Mouse (Mus musculus) left cerebral cortex, postnatal 10 days (tissue): ENCODE measurements around the gene Cyp4f18. TPM values are rescaled to one million over a fixed set of nuclear protein-coding genes. Genes with fewer than 3 reads are reported as not detected.
"Not testable (repeated sequence)": the region's sequence is repeated elsewhere in the genome, so short reads cannot be mapped to it uniquely, and the experiment has no call there.

Experiments
- DNase-seq, 2 experiments: peaks; one replicate each; pipeline ENCODE4 v3.0.0; 2021 to 2022; ENCODE audit warnings: low spot score in 2 of 2, mixed read lengths in 1 of 2; ENCODE audit errors: extremely low spot score in 1 of 2
- intact Hi-C: fragments of 180-260 bp; cut with DNase I; formaldehyde crosslinking; loops from one replicate; pipeline ENCODE4 v1.15.1; 2025
- total RNA-seq, 2 experiments: library from RNA; stranded (reverse); gene quantifications; 2 replicates each; pipeline ENCODE4 v1.2.3; 2021

Gene Cyp4f18
- total RNA-seq: not detected

DNA sequence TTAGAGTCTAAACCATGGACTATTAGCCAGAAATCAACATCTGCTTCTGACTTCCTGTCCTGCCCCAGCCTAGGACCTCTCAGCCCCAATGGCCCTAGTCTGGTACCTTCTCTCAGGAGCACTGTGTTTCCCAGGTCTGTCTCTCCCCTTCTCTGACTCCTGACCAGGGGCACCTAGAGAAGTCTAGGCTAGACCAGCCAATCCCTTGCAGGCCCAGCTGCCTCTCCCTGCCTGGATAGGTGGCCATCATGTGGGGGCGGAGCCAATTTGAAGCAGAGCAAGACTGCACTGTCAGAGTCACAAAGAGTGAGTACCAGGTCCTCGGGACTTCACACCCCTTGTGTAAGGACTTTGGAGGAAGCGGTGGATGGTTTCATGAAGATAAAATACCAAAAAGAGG, at the start of gene Cyp4f18:
Cyp4f18 (minus strand) TSS at position 154 of the 400 bp plus-strand sequence.
- no peak for DNase-seq
- intact Hi-C loops: loop anchor here (5.0 kb wide), 1 partner anchor 88 kb away; no protein-coding TSS in a partner anchor

DNA sequence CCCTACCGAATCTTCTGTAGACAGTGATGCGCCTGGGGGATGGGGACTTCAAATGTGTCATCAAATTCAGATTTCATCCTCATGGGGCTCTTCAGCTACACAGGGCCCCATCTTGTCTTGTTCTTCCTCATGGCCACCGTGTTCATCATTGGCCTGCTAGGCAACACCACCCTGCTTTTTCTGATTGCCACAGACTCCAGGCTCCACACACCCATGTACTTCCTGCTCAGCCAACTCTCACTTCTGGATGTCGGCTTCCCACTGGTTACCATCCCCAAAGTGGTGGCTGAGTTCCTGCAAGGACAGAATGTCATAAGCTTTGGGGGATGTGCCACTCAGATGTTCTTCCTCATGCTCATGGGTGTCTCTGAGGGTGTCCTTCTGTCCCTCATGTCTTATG, 48.2 kb upstream of the Cyp4f18 start:
- DNase-seq, intact Hi-C loops: not testable (repeated sequence)

GRCm38 (mm10) chr8:72054633-72055032, 45.2 kb upstream of the Cyp4f18 start:
- intact Hi-C loops, DNase-seq: not testable (repeated sequence)

DNA sequence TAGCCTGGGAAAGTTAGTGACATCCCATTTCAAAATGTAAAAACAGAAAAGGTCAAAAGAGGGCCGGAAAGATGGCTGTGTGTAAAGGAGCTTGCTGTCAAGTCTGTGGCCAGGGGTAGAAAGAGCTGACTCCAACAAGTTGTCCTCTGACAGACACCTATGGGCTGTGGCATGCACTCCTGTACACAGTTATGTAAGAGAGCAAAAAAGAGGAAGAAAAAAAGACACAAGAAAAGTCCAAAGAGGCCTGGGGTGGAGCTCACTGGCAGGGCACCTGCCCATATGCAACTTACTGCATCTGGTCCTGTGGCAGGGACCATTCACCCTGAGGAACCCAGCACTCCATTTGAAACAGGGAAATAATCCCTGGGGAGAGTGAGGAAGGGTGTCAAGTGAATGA, 33.1 kb upstream of the Cyp4f18 start:
- no peak for DNase-seq
- intact Hi-C loops: no loop called here

DNA sequence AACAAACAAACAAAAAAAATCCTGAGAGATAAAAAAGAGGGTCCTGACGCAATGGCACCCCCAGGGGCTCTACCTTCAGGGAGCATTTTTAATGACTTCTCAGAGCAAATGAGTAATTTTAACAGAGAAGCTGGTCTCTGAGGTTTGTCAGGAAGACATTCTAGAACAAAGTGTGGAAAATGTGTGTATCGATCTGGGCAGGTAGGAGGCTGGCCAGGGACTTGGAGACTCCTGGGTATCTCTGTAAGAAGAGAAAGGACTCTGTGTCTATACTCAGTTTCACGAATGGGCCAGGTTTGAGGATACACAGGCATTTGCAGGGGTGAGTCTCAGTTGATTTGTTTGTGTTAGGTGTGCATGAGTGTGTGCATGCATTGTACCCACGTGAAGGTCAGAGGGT, 31.5 kb upstream of the Cyp4f18 start, which contains the start of gene Olfr372:
Olfr372 (plus strand) TSS at position 301 of the 400 bp plus-strand sequence.
- DNase-seq, intact Hi-C loops: not testable (repeated sequence)

- intact Hi-C loops: not testable (repeated sequence)
- DNase-seq: peak in 1 of 2 experiments; percentile 45
These were observed 23.5 kb upstream of the Cyp4f18 start for GRCm38 (mm10) chr8:72032926-72033325.

GRCm38 (mm10) chr8:72024886-72025285, 15.5 kb upstream of the Cyp4f18 start:
- intact Hi-C loops: not testable (repeated sequence)
- DNase-seq: peak in 1 of 2 experiments; percentile 41

DNA sequence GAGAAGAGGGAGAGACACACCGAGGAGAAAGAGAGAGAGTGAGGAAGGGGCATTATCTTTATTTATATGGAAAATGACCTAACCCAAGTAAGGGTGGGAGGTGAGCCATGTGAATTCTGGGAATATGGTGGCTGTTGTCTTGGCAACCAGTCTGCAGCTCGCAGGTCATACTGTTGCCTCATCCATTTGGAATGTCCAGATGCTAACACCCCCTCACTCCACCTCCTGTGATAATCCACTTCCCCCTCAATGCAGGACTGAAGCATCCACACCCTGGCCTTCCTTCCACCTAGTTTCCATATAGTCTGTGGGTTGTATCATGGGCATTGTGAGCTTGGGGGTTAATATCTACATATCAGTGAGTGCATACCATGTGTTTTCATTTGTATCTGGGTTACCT, 10.4 kb upstream of the Cyp4f18 start:
- no peak for DNase-seq
- intact Hi-C loops: no loop called here

DNA sequence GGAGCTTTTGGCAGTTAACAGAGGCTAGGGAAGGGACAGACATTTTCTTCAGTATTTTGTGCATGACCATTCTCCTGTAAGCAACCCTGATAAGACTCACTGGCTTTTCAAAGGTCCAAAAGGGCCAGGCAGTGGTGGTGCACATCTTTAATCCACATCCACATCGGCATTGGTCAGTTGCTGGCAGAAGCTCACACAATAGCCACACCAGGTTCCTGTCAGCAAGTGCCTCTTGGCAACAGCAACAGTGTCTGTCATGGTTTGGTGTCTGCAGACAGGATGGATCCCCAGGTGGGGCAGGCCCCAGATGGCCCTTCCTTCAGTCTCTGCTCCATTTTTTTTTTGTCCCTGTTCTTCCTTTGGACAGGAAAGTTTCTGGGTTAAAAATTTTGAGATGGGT, 9.6 kb upstream of the Cyp4f18 start:
- not testable (repeated sequence) for DNase-seq

DNA sequence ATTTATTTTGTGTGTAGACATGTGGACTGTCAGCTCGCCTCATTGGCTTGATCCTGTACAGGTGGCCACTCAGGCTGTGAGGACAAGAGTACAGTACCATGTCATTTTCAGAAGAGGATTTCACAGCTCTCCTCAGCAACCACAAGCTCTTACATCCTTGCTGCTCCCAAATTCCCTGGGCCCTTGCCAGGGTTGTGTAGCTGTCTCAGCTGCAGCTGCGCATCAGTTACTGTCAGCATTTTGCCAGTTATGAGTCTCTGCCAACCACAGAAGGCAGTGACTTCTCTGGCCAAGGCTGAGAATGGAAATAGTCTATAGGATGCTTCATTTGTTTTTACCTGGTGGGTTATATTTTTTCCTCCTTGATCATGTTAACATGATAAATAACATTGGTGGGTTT, 8.7 kb upstream of the Cyp4f18 start:
- DNase-seq: peak in 1 of 2 experiments; percentile 48
- intact Hi-C loops: no loop called here

More for the DNA sequence above, 9.6 kb upstream of the Cyp4f18 start:
- intact Hi-C loops: not testable (repeated sequence)

GRCm38 (mm10) chr8:72017339-72017738, 7.9 kb upstream of the Cyp4f18 start:
- intact Hi-C loops, DNase-seq: not testable (repeated sequence)

DNA sequence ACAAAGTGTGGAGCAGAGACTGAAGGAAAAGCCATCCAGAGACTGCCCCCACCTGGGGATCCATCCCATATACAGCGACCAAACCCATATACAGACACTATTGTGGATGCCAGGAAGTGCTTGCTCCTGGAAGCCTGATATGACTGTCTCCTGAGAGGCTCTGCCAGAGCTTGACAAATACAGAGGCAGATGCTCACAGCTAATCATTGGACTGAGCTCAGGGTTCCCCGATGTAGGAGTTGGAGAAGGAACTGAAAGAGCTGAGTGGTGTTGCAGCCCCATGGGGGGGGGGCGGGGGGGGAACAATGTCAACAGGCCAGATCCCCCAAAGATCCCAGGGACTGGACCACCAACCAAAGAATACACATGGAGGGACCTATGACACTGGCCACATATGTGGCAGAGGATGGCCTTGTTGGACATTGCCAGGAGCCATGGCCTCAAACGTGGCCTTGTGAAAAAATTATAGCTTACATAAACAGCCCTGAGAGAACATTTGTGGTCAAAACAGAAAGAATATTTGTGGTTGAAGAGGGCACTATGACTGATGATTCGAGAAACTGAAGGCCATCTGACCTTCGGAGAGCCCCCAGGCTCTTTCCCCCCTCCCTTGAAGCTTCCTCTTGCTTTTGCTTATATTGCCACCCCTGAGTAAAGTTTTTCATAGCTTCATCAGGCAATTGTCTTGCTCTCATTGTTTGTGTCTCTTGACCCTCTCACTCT, 4.2 kb upstream of the Cyp4f18 start:
- intact Hi-C loops, DNase-seq: not testable (repeated sequence)

DNA sequence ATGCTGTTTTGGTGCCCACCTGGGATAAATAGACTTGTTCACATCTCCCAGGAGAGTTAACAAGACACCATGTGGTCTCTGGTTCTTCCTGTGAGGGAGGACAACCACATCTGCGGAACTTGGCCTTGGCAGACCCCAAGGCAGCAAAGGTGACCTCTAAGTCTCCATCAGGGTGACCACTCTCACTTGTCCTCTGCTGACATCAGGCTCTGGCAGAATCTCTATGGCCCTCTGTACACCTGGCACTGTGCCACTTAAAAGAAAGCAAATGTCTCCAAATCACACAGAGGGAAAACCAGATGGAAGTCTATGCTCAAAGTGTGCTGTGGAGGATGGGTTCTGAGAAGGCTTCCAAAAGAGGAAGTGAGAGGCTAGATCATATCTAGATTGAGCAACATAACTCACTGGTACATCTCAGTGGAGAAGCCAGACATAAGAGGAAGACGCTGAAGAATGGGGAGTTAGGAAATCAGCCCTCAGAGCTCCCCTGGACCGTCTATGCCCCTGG, 1.2 kb downstream of the Cyp4f18 start:
- peak in 1 of 2 experiments; percentile 34 for DNase-seq
- intact Hi-C loops: loop anchor here (5.0 kb wide), 1 partner anchor 89 kb away; no protein-coding TSS in a partner anchor

GRCm38 (mm10) chr8:72006763-72007162, 2.7 kb downstream of the Cyp4f18 start:
- intact Hi-C loops: loop anchor here (5.0 kb wide), 1 partner anchor 91 kb away; no protein-coding TSS in a partner anchor
- DNase-seq: no peak

- intact Hi-C loops: loop anchor here (5.0 kb wide), 1 partner anchor 91 kb away; no protein-coding TSS in a partner anchor
These were observed 3.5 kb downstream of the Cyp4f18 start for GRCm38 (mm10) chr8:72005912-72006311.

GRCm38 (mm10) chr8:72002942-72003341, 6.5 kb downstream of the Cyp4f18 start:
- no peak for DNase-seq
- intact Hi-C loops: no loop called here

More at GRCm38 (mm10) chr8:72005912-72006311, 3.5 kb downstream of the Cyp4f18 start:
- no peak for DNase-seq

DNA sequence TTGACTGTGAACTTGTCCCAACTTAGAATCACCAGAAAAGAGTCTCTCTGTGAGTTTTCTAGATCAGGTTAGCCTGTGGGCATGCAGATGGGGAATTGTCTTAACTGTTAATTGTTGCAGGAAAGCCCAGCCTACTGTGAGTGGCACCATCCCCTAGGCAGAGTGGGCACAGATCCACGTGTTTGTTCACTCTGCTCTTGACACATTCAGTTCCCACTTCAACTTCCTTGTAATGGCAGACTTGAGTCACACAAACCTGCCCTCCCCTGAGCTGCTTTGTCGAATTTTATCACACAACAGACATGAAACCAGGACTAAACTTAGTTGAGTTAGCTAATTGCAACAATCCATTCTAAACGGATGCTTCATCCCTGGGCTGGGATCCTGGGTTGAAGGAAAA, 9.2 kb downstream of the Cyp4f18 start:
- intact Hi-C loops: no loop called here
- no peak for DNase-seq

- no peak for DNase-seq
- intact Hi-C loops: no loop called here
These were observed 10.0 kb downstream of the Cyp4f18 start for GRCm38 (mm10) chr8:71999434-71999833.

- no peak for DNase-seq
- intact Hi-C loops: loop anchor here (10.0 kb wide), 1 partner anchor 284 kb away; the partner anchor contains the start of gene B3gnt3
These were observed 20.4 kb downstream of the Cyp4f18 start for GRCm38 (mm10) chr8:71988867-71989599.
